Mouse (Mus musculus) thymus, postnatal 0 days (tissue): ENCODE measurements around the gene Cyp2d11. TPM values are rescaled to one million over a fixed set of nuclear protein-coding genes. Genes with fewer than 3 reads are reported as not detected.

Experiments
- microRNA-seq: library from miRNA; unstranded; fragments of <30 nt; microRNA quantifications from one replicate; pipeline ENCODE4, GENCODE M21; 2016; ENCODE audit warnings: borderline number of aligned reads
- polyA plus RNA-seq: library from polyadenylated mRNA; unstranded; fragments of >200 nt; fragmentation: Nextera tagmentation; extraction: Ambion mirVana; gene quantifications from 2 replicates; pipeline ENCODE4 v1.2.1, GENCODE M21; 2015

The Cyp2d11 gene
- polyA plus RNA-seq, 1 experiment from 2014 or later, result not detected

Small RNA genes within 50 kb of the gene (microRNA-seq; reads per million reads assigned to microRNA genes)
- gene Gm25990, result not detected
- gene Gm27331, result not detected
- not detected for gene Mir7684

Other genes starting within 250 kb of the Cyp2d11 start
- gene Srebf2, start 246.8 kb downstream of the Cyp2d11 start, polyA plus RNA-seq, result 152 and 161 TPM in 2 replicates
- 0.15 and 0.26 TPM in 2 replicates for gene Shisa8, start 181.2 kb downstream of the Cyp2d11 start, polyA plus RNA-seq
- gene Tnfrsf13c, start 169.7 kb downstream of the Cyp2d11 start, polyA plus RNA-seq, result 0.22 and 0.49 TPM in 2 replicates
- 59.3 and 61.5 TPM in 2 replicates for gene Cenpm, start 149.3 kb downstream of the Cyp2d11 start, polyA plus RNA-seq
- gene 1500009C09Rik, start 141.6 kb downstream of the Cyp2d11 start, polyA plus RNA-seq, result not detected in 2 replicates
- gene Sept3, start 119.1 kb downstream of the Cyp2d11 start, polyA plus RNA-seq, result 0.90 and 1.1 TPM in 2 replicates
- 0.22 TPM in 1 of 2 replicates, not detected in the other for gene Wbp2nl, start 95.1 kb downstream of the Cyp2d11 start, polyA plus RNA-seq
- gene Naga, start 55.1 kb downstream of the Cyp2d11 start, polyA plus RNA-seq, result 35.9 and 38.4 TPM in 2 replicates
- 12.5 and 14.2 TPM in 2 replicates for gene Pheta2, start 55.1 kb downstream of the Cyp2d11 start, polyA plus RNA-seq
- 317 and 322 TPM in 2 replicates for gene Smdt1, start 55.1 kb downstream of the Cyp2d11 start, polyA plus RNA-seq
- gene Ndufa6, start 39.7 kb downstream of the Cyp2d11 start, polyA plus RNA-seq, result 488 and 492 TPM in 2 replicates
- 1.8 and 2.7 TPM in 2 replicates for gene Cyp2d22, start 13.8 kb downstream of the Cyp2d11 start, polyA plus RNA-seq
- gene Cyp2d10, start 13.2 kb upstream of the Cyp2d11 start, polyA plus RNA-seq, result 0.10 TPM in 1 of 2 replicates, not detected in the other
- gene Cyp2d9, start 39.4 kb upstream of the Cyp2d11 start, polyA plus RNA-seq, result not detected in 2 replicates
- 0.13 and 0.17 TPM in 2 replicates for gene Cyp2d12, start 161.1 kb upstream of the Cyp2d11 start, polyA plus RNA-seq
- gene Cyp2d34, start 226.9 kb upstream of the Cyp2d11 start, polyA plus RNA-seq, result 0.08 TPM in 1 of 2 replicates, not detected in the other